Mouse (Mus musculus) kidney, postnatal 4 days (tissue): ENCODE measurements around the gene Sult2a7.

Source experiments
- DNase-seq, 2 experiments: peaks; one replicate each; pipeline ENCODE4 v3.0.0; 2021; ENCODE audit warnings: mixed read lengths in 2 of 2

The Sult2a7 gene

DNA sequence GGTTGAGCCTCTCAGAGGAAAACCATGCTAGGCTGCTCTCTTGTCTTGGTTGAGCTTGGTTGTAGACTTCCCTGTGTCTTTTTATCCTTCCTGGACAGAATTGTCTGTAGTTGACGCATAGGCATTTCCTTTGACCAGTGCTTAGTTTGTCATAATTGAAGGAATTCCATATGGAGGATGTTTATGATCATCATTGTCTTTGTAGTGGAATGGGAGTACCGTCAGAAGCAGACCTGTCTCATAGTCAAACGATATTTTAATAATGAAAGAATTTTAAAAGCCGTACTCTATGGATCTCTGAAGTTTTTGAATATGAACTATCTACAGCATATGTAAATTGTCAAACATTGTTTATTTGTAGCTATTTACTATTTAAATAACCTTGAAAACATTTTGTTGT is at the start of gene Sult2a7:
Gene Sult2a7, minus strand, starts transcription at position 101 of the 400 bp plus-strand sequence.
- DNase-seq, result no peak

DNA sequence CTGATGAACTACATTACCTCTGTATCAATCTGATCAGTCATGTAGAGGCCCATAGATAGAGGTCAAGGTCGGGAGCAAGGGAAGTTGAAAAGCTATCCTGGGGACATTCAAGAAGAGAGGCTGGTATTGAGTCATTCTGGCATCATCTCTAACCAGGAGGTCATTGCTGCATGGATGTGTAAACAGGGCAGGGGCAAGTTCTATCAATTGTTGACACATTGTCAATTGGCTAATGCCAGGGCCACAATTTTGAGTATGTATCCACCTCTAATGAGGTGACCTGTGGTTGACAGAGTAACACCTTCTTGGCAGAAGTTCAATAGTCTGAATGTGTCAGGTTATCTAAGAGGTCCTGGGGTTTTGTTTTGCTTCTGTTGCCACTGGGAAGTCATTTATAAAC is 31.2 kb upstream of the Sult2a7 start:
- no peak for DNase-seq

DNA sequence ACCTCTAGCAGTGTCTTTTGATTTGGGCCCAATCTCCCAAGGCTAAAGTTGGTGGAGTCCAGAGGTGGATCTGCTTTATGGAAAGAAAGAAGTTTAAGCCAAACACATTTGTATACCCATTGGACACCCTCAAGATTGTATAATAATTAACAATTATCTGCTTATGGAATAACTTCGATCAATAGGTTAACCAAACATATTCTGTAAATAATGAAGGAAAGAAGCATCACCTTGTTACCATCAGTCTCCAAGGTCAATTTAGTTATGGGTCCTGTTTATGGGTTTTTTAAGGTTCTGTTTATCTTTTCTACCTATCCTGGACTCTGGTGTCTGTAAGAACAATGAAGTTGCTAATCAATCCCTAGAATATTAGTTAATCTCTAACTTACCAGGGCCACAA is 28.6 kb upstream of the Sult2a7 start:
- no peak for DNase-seq

DNA sequence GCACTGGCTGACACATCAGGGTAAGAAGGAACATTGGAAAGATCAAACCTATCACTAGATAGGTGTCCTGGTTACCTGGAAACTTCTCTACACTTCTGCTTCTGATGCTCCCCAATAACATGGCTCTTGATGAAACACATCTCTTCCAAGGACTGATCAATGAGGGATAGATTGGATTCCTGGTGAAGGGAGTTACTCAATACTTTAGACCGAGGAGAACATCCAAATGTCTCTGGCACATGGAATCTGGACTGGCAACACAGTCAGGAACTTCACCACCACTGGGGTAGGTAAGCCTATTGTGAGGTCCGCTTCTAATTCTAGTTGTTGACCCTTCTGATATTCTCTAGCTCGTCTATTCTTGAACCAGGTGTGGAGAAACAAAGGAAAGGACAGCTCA is 24.3 kb upstream of the Sult2a7 start:
- no peak for DNase-seq

DNA sequence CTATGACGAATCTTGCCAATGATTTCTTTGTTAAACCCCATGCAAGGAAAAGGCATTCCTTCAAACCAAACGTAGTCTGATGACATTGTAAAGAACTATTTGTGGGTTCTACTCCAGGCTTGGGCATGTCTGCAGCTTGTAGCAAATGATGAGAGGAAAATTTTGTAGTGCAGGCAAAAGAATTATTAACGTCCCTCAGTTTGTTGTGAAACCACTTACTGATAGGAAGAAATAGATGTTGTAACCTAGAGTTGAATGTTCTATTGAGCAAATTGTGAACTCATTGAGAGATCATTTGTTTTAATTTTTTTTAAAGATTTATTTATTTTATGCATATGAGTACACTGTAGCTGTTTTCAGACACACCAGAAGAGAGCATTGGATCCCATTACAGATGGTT is 1.1 kb downstream of the Sult2a7 start:
- DNase-seq, result no peak

DNA sequence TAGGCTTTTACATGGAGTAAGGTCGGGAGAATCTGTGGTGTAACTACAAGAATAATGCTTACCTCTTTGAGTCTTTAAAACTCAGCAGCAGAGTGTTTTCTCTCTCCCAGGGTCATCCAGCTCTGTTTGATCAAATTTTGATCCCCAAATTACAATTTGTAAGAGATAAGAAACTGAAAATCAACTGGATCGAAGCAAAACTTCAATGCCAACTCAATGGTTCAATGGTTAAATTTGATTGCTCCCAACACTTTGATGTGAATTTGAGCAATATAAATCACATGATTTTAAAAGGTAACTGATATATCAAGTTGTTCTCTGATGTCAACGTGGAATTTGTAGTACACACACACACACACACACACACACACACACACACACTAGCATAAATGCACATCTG is 47.5 kb downstream of the Sult2a7 start, which contains the start of gene Sult2a8:
Gene Sult2a8, minus strand, starts transcription at position 236 of the 400 bp plus-strand sequence.
- DNase-seq, result no peak

DNA sequence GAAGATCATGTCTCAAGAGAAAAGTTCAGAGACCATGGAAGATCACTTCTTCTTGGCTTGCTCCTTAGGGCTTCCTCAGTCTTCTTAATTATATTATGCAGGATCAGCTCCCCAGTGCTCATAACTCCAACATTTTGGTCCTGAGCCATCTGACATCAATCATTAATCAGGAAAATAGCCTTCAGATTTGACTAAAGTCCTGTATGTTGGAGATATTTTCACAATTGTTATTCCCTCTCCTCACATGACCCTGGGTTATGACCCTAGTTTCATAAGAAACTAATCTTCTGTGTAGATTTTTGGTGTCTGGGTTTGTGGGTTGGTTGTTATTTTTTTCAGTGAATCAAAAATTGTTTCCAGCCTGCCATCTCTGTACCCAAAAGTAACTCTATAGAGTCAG is 54.4 kb downstream of the Sult2a7 start:
- no peak for DNase-seq

DNA sequence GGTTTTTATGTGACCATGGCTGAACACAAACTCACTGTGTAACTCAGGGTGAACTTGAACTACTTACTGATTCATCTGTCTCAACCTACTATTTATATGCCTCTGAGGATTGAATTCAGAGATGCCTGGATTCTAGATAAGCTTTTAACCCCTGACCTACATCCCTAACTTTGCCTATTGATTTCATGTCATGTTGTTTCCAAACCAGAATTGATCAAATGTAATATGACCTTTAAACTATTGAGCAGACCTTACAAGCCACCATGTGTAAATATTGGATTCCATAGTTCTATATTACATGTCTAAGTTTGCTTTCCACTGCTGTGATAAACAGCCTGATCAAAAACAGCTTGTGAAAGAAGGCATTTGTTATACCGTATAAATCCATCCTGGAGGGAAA is 55.5 kb downstream of the Sult2a7 start:
- no peak for DNase-seq

DNA sequence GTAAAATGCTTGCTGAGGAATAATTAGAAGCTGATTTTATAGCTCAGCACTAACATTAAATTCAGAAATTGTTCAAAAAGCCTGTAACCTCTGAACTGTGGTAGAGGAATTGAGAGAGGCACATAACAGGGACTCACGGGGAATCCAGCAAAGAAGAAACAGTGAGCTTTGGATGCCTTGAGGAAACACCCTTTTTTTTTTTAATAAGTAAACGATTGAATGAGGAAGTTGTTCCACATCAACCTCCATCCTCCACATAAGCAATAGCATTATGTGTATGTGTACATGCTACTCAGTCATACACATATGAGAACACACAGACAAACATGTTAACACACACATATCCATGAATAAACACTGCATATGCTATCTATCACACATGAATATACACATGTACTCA is 56.0 kb downstream of the Sult2a7 start:
- DNase-seq, result no peak
